Mouse (Mus musculus): ENCODE results near the gene Pdgfra.

The Pdgfra gene

DNA sequence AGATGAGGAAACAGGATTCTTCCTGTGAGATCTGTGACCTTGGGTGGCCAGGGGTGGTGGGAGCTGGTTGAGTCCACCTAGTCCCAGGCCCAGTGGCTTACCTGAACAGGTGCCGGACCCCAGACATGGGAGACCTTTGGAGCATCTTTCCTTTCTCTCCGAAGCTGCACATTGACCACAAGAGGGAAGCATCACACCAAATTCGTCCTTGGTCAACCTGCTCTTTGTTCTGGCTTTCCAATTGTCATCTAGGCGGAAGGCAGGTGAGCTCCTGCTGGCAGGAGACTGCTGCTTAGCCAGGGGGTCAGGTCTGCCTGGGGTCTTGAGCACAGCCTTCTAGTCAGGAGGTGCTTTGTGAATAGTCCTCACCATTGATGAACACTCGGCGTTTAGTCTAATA lies 62.4 kb downstream of the Pdgfra start:
- DNase-seq = no peak

GRCm38 (mm10) chr5:75214929-75215328 lies 62.8 kb downstream of the Pdgfra start:
- no peak for DNase-seq

- DNase-seq = no peak
Observed at GRCm38 (mm10) chr5:75215678-75216256, 63.7 kb downstream of the Pdgfra start.

GRCm38 (mm10) chr5:75221610-75222009 lies 69.5 kb downstream of the Pdgfra start:
- DNase-seq = no peak

DNA sequence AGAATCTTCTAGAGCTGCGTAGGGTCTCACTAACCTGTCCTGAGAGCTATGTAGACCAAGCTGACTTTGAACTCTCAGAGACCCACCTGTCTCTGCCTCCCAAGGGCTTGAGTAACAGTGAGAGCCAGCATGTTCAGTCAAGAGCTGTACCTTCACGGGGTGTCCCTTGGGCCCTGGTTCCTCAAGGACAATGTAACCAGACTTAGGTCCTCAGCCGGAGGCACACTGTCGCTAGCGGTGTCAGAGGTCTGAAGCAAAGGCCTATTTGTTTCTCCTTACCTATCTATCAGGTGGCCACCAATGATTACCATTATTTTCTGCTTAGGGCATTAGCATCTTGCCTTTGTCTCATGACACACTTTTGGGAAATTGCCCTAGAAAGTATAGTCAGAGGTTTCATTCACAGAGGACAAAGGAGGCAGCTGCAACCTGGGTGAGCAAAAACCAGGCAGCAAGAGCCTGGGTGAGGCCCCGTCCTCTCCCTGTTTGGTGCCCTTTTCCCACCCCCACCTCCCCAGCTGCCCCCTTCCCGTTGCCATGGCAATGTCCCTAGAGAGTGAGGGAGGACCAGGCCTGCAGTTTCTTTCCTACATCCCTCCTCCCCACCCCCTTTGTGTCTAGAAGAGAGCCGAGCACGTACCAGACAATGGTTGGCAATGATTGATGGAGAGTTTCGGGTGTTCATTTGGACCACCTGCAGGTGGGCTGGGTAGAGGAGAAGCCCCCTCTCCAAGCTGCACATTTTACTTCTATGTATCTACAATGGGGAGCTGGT lies 70.6 kb downstream of the Pdgfra start:
- DNase-seq = no peak

DNA sequence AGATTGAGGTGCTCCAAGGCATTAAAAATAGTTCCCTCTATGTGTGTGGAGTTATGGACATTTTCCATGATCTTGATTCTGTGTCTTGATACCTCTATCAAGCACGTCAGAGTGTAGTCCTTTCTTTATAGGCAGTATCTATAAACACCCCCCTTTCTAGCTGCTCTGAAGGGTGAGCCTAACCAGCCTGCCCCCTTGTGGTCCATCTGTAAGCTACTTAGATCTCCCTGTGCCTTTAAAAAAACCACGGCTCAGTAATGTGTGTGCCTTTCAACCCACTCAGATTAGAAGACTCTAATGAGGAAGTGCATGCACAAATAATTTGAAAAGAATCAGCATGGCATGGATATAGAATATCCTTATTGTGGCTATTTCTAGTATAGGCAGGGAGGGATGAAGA lies 86.3 kb downstream of the Pdgfra start:
- no peak for DNase-seq

GRCm38 (mm10) chr5:75238928-75239777 lies 87.1 kb downstream of the Pdgfra start:
- no peak for DNase-seq

- DNase-seq = no peak
Observed at GRCm38 (mm10) chr5:75247070-75247740, 95.1 kb downstream of the Pdgfra start.

Data from B cell, adult 2 months (primary cell).